Mouse (Mus musculus) ES-E14 (cell line): ENCODE results near the gene Kctd13. TPM values are rescaled to one million over a fixed set of nuclear protein-coding genes. Genes with fewer than 3 reads are reported as not detected.

Source experiments
- DNase-seq: peaks from one replicate; pipeline ENCODE4 v3.0.0-alpha.2; 2013; ENCODE audit warnings: low read depth, low spot score
- H3K27ac ChIP-seq: 2 replicates; pipeline ENCODE4 v1.5.1; 2012; ENCODE audit warnings: low read depth, mild to moderate bottlenecking, low read length, moderate library complexity, mixed read lengths; ENCODE audit not compliant: poor library complexity, insufficient read depth, severe bottlenecking
- H3K36me3 ChIP-seq: 2 replicates; pipeline ENCODE4 v1.6.1; 2012; ENCODE audit warnings: mild to moderate bottlenecking, low read length, moderate library complexity, mixed read lengths; ENCODE audit not compliant: control insufficient read depth, poor library complexity, insufficient read depth, severe bottlenecking
- H3K4me1 ChIP-seq, 2 experiments: fragments of 150-350 bp in 1 of 2; sonication (generic) in 1 of 2; 2 replicates each; pipeline ENCODE4 v1.6.1; 2012; ENCODE audit warnings: low read length in 2 of 2, mild to moderate bottlenecking in 1 of 2, mixed read lengths in 1 of 2; ENCODE audit not compliant: control insufficient read depth in 2 of 2, insufficient read depth in 2 of 2, poor library complexity in 1 of 2
- H3K4me3 ChIP-seq, 2 experiments: fragments of 150-350 bp in 1 of 2; sonication (generic) in 1 of 2; 2 replicates each; pipeline ENCODE4 v1.5.1; 2012; ENCODE audit warnings: low read length in 2 of 2, low read depth in 1 of 2, mild to moderate bottlenecking in 1 of 2, mixed read lengths in 1 of 2; ENCODE audit not compliant: insufficient read depth in 1 of 2, poor library complexity in 1 of 2, severe bottlenecking in 1 of 2
- H3K9ac ChIP-seq: 2 replicates; pipeline ENCODE4 v1.6.1; 2012; ENCODE audit warnings: low read depth, mild to moderate bottlenecking, low read length, mixed read lengths; ENCODE audit not compliant: poor library complexity, insufficient read depth, severe bottlenecking
- H3K9me3 ChIP-seq: fragments of 150-350 bp; sonication (generic); 2 replicates; pipeline ENCODE4 v1.6.1; 2012; ENCODE audit warnings: low read depth, mild to moderate bottlenecking, low read length; ENCODE audit not compliant: control insufficient read depth, insufficient read depth
- CHD2 ChIP-seq: IDR thresholded peaks from 2 replicates; pipeline ENCODE4 v1.6.1; 2014; ENCODE audit warnings: mild to moderate bottlenecking, low read depth, low read length, inconsistent platforms
- HCFC1 ChIP-seq: IDR thresholded peaks from 2 replicates; pipeline ENCODE4 v1.6.1; 2012; ENCODE audit warnings: low read length, inconsistent platforms, borderline replicate concordance; ENCODE audit not compliant: insufficient read depth
- MAFK ChIP-seq: IDR thresholded peaks from 2 replicates; pipeline ENCODE4 v1.6.1; 2014; ENCODE audit warnings: mild to moderate bottlenecking, low read depth, low read length, inconsistent platforms; ENCODE audit not compliant: insufficient read depth
- ZC3H11A ChIP-seq: IDR thresholded peaks from 2 replicates; pipeline ENCODE4 v1.6.1; 2012; ENCODE audit warnings: low read depth, mild to moderate bottlenecking, inconsistent platforms, low read length, borderline replicate concordance
- ZNF384 ChIP-seq: IDR thresholded peaks from 2 replicates; pipeline ENCODE4 v1.6.1; 2012; ENCODE audit warnings: low read depth, low read length, inconsistent platforms
- in situ Hi-C, 2 experiments: fragments of 600-800 bp; cut with MboI; formaldehyde crosslinking; loops; one replicate each; pipeline ENCODE4 v1.15.1; 2025; ENCODE audit warnings: low sequenced_read_pairs in 2 of 2, inconsistent platforms in 1 of 2; ENCODE audit not compliant: unreplicated experiment in 2 of 2
- total RNA-seq: library from RNA; depleted of rRNA; stranded (reverse); fragments of 300-350 nt; gene quantifications from 2 replicates; pipeline ENCODE4 v1.2.3, GENCODE M21; 2012; rRNA removed

Gene Kctd13
- 13.2 and 16.2 TPM in 2 replicates for total RNA-seq

DNA sequence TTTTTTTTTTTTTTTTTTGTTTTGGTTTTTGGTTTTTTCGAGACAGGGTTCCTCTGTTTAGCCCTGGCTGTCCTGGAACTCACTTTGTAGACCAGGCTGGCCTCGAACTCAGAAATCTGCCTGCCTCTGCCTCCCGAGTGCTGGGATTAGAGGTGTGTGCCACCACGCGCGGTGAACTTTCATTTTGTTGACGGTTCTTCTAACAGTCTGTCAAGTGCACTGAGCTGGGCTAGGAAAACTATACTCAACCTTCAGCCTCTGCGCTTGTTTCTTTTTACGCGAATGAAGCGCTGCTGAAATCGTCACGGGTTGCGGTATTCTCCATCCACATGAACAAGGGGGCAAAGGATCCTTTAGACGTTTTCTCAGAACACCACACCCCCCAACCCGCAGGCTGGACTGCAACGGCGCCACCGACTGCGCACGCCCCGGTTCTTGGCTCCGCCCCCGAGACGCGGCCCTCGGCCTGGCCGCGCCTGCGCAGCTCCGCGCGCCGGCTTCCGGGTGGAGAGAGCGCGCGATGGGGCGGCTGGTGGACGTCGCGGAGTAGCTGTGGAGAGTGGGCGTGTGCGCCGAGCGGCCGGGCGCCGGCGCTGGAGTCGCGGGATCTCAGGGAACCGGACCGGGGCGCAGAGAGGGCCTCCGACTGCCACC, at the start of gene Kctd13:
Gene Kctd13 (plus strand): TSS at position 496 of the 654 bp plus-strand sequence.
- peak within 1 kb of the TSS; percentile 89 to 92 for H3K4me3 ChIP-seq
- no peak within 1 kb of the TSS for H3K27ac ChIP-seq
- in situ Hi-C loops = no loop called here
- TF ChIP-seq CHD2 (no peak), ZNF384 (peak; percentile 27; the same call in 1 of the 2 replicates)
- peaks cover 8% of the 10 kb centered on the region; the same call in 1 of the 2 replicates for H3K36me3 ChIP-seq
- H3K9me3 ChIP-seq = no peaks in the 10 kb centered on the region
- peak; percentile 78 for DNase-seq
- peak within 1 kb of the TSS; percentile 90 for H3K9ac ChIP-seq
- H3K4me1 ChIP-seq = peaks cover 0 to 9% of the 10 kb centered on the region in 2 experiments; a peak in 2 of 4 replicates

DNA sequence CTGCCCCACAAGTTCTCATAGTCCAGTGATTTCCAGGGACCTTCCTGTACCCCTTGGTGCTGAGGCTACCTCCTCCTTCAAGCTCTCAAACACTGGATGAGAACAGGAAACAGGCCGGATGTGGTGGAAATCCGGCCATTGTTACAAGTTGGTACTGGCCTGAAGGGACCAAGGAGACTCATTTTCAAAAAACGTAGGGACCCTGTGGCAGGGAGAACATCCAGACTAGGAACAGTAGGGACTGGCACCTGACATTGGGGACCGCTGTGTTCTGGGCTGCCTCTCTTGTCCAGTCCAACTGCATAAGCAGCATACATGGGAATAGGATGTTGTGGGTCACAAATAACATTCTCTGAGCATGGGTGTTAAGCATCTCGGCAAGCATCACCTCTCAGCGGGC, 47.6 kb upstream of the Kctd13 start:
- H3K36me3 ChIP-seq = peaks cover 21% of the 10 kb centered on the region
- no peak for DNase-seq
- H3K4me3 ChIP-seq = no peak overlapping the region
- in situ Hi-C loops = no loop called here
- TF ChIP-seq CHD2 (no peak), MAFK (no peak), ZNF384 (no peak), HCFC1 (no peak), ZC3H11A (no peak)
- H3K4me1 ChIP-seq = peaks cover 5 to 7% of the 10 kb centered on the region in 2 experiments; a peak in 3 of 4 replicates
- no peaks in the 10 kb centered on the region for H3K9me3 ChIP-seq
- H3K27ac ChIP-seq = no peak overlapping the region
- peak overlapping the region; percentile 20; the same call in 1 of the 2 replicates for H3K9ac ChIP-seq

DNA sequence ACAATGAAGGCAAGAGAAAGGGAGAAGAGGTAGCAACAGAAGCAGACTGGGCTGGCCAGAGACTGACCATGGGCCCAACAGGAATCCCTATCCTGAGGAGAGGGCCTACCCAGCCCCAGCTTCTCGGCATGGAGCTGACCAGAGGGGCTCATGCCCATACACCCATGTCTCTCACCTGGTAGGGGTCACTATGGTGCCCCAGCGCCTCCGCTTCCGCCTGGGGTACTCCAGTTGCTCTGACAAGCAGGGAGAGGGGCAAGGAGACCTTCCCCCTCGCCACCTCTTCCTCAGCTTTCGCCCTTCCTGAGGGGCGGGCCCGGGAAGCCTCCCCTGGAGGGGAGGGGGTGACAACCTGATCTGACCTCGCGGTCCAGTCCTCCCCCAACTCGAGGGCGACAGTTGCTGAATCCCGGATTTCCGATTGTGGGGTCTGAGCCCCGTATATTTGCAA, 44.9 kb upstream of the Kctd13 start:
- no peak overlapping the region for H3K27ac ChIP-seq

DNA sequence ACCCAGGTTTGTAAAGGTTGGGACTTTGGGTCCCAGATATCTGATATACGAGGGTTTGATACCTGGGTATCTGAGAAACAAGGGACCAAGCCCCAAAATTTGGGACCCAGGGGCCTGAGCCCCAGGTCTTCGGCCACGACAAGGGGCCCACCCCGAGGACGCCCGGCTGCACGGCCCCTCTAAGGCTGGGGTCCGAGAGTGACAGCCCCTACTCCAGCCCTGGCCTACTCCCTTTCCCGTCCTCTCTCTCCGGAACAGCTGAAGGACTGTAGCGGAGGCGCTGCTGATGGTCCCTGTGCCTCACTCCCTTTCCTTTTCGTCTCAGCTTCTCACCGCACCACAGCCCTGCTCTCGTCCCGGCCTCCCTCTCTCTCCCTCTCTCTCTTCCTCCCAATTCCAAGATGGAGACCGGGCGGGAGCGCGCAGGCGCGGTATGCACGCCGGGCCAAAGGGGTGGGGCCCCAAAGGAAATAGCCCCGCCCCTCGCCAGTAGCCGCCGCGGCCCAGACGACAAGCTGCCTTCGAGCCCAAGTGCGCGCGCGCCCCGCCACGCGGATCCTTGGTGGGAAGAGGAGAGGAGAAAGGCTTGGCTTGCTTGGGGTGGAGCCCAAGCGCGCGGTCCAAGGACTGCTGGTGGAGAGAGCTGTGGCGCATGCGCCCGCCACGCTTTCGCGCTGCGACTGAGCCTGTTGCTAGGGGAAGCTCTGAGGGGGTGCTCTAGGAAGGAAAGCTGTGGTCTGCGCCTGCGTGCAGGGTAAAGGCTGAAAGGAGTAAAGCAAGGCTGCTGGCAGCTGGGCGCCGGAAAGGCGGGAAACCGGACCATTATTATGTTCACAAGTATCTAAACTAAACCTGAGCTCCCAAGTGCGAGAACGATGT, 44.2 kb upstream of the Kctd13 start, which contains the start of gene Taok2:
Gene Taok2 (minus strand): TSS at position 418 of the 879 bp plus-strand sequence.
- peak; percentile 97 for DNase-seq
- in situ Hi-C loops = no loop called here

More for the DNA sequence above, 44.9 kb upstream of the Kctd13 start:
- no peaks in the 10 kb centered on the region for H3K9me3 ChIP-seq
- H3K4me1 ChIP-seq = peaks cover 5 to 8% of the 10 kb centered on the region in 2 experiments; a peak in 3 of 4 replicates
- peaks cover 16% of the 10 kb centered on the region for H3K36me3 ChIP-seq
- no peak for DNase-seq
- peak overlapping the region; percentile 85 to 91 for H3K4me3 ChIP-seq
- in situ Hi-C loops = no loop called here
- peak overlapping the region; percentile 87 for H3K9ac ChIP-seq
- TF ChIP-seq ZNF384 (no peak), ZC3H11A (no peak), MAFK (no peak), HCFC1 (no peak), CHD2 (no peak)

More for the DNA sequence above, 44.2 kb upstream of the Kctd13 start, which contains the start of gene Taok2:
- Histone ChIP-seq H3K36me3 (peaks cover 11% of the 10 kb centered on the region), H3K9ac (peak within 1 kb of the TSS; percentile 87), H3K27ac (peak within 1 kb of the TSS; percentile 86), H3K4me3 (peak within 1 kb of the TSS; percentile 85 to 91), H3K4me1 (peaks cover 5 to 9% of the 10 kb centered on the region in 2 experiments; a peak in 3 of 4 replicates), H3K9me3 (no peaks in the 10 kb centered on the region)
- peak; percentile 68; the same call in 1 of the 2 replicates for TF ChIP-seq HCFC1
- no peak for TF ChIP-seq ZNF384
- no peak for TF ChIP-seq CHD2
